Mouse (Mus musculus) kidney, embryonic 14.5 days (tissue): Measurements from ENCODE around the gene Olfr982. TPM values are rescaled to one million over a fixed set of nuclear protein-coding genes. Genes with fewer than 3 reads are reported as not detected.

Source experiments
- ATAC-seq: fragments of 200-750 bp; cut with Nextera tagmentation; 2 replicates; pipeline ENCODE4 v1.8.0; 2017; ENCODE audit warnings: moderate number of reproducible peaks, mild to moderate bottlenecking, moderate TSS enrichment, moderate library complexity; ENCODE audit not compliant: low FRiP score, low TSS enrichment
- H3K27ac ChIP-seq: fragments of 300-500 bp; sonication (generic); 2 replicates; pipeline ENCODE4 v1.5.1; 2014; ENCODE audit warnings: low read depth, mild to moderate bottlenecking, low read length, moderate library complexity, mixed read lengths
- H3K27me3 ChIP-seq: fragments of 300-500 bp; sonication (generic); 2 replicates; pipeline ENCODE4 v1.6.1; 2014; ENCODE audit warnings: mild to moderate bottlenecking, low read length; ENCODE audit not compliant: control insufficient read depth, insufficient read depth
- H3K36me3 ChIP-seq: fragments of 300-500 bp; sonication (generic); 2 replicates; pipeline ENCODE4 v1.6.1; 2014; ENCODE audit warnings: low read length, mixed read lengths; ENCODE audit not compliant: control insufficient read depth, insufficient read depth
- H3K4me1 ChIP-seq: fragments of 300-500 bp; sonication (generic); 2 replicates; pipeline ENCODE4 v1.6.1; 2014; ENCODE audit warnings: low read length, mixed read lengths; ENCODE audit not compliant: control insufficient read depth, insufficient read depth
- H3K4me2 ChIP-seq: fragments of 300-500 bp; sonication (generic); replicated peaks from 2 replicates; pipeline ENCODE4 v1.6.1; 2014; ENCODE audit warnings: low read depth, mild to moderate bottlenecking, low read length
- H3K4me3 ChIP-seq: fragments of 300-500 bp; sonication (generic); 2 replicates; pipeline ENCODE4 v1.5.1; 2014; ENCODE audit warnings: mild to moderate bottlenecking, low read length
- H3K9ac ChIP-seq: fragments of 300-500 bp; sonication (generic); 2 replicates; pipeline ENCODE4 v1.6.1; 2014; ENCODE audit warnings: low read depth, mild to moderate bottlenecking, low read length, moderate library complexity
- H3K9me3 ChIP-seq: fragments of 300-500 bp; sonication (generic); 2 replicates; pipeline ENCODE4 v1.6.1; 2016; ENCODE audit warnings: low read length; ENCODE audit not compliant: control insufficient read depth
- WGBS: fragments of 180-500 bp; shearing (Covaris S2); extraction: QIAGEN DNeasy Blood & Tissue Kit; methylation state at CpG from one replicate; pipeline ENCODE4 v1.1.7; 2014; 5-methylcytosine and 5-hydroxymethylcytosine counted together
- polyA plus RNA-seq: library from polyadenylated mRNA; unstranded; fragments of >200 nt; fragmentation: Nextera tagmentation; extraction: Ambion mirVana; gene quantifications from 2 replicates; pipeline ENCODE4 v1.2.1, GENCODE M21; 2014

Gene Olfr982
- polyA plus RNA-seq, result not detected in 2 replicates

DNA sequence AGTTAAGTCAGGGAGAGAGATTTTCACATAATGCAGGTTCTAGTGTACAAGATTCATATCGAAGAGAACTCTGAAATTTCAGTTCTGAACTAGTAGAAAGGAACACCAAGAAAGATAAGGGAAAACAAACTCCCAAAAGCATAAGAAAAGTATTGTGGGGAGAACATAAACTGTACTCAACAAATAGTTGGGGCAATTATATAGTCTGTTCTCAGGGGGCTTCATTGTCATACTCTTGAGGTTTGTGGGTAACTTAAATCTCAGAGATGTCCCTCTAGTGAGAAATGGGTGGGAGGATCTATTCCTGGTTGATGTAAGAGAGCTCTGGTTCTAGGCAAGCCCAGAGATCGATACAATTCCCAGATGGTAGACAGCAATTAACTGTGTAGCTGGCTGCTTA lies at the start of gene Olfr982:
Olfr982 (plus strand) TSS at position 301 of the 400 bp plus-strand sequence.
- H3K4me1 ChIP-seq, result no peaks in the 10 kb centered on the region
- H3K9ac ChIP-seq, result no peak within 1 kb of the TSS
- no peaks in the 10 kb centered on the region for H3K27me3 ChIP-seq
- H3K36me3 ChIP-seq, result no peaks in the 10 kb centered on the region
- H3K4me3 ChIP-seq, result no peak within 1 kb of the TSS
- H3K27ac ChIP-seq, result no peak within 1 kb of the TSS
- 80% methylated on average over 2 of the region's 2 CpGs for WGBS
- ATAC-seq, result no peak
- no peak within 1 kb of the TSS for H3K4me2 ChIP-seq
- no peaks in the 10 kb centered on the region for H3K9me3 ChIP-seq

DNA sequence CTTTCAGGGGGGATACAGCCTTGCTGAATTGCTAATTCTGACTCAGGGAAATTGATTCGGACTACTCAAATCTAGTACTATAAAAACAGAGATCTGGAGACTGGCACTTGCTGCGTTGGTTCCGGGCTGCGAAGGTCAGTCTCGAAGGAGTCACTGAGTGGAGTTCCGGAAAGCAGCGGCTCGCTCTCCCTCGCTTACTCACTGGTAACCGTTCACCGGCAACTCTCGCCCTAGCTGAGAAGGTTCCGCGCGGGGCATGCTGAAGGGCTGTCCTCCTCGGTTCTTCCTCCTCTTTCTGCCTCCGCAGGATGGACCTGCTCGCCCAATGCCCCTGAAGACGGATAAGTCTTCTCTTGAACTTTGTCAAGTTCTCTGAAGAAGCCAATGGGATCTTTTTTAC lies 23.5 kb upstream of the Olfr982 start:
- Histone ChIP-seq H3K4me3 (no peak overlapping the region), H3K27ac (no peak overlapping the region), H3K36me3 (no peaks in the 10 kb centered on the region), H3K9ac (no peak overlapping the region), H3K9me3 (no peaks in the 10 kb centered on the region), H3K27me3 (no peaks in the 10 kb centered on the region), H3K4me2 (no peak overlapping the region), H3K4me1 (no peaks in the 10 kb centered on the region)
- no peak for ATAC-seq
- WGBS, result 94% methylated on average over 19 of the region's 19 CpGs

DNA sequence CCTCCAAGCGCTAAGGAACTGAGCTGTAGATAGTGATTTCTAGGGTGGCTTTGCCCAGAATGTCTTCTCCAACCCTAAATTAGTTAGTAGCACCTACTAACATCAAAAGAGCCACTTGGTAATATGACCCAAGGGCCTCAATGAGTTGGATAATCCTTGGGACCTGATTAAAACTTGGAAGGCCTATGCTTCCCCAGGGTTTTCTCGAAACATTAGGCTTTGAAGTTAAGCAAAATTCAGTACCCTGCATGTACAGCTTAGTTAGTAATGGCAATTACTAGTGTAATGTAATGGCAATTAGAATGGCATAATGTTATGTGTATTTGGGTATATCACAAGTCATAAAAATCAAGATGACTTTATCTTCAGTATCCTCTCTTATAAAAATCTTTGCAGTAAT lies 19.9 kb downstream of the Olfr982 start, which contains the start of gene Olfr983:
Olfr983 (minus strand) TSS at position 101 of the 400 bp plus-strand sequence.
- H3K9me3 ChIP-seq, result no peaks in the 10 kb centered on the region
- ATAC-seq, result no peak
- H3K9ac ChIP-seq, result no peak within 1 kb of the TSS
- H3K4me1 ChIP-seq, result no peaks in the 10 kb centered on the region
- no peak within 1 kb of the TSS for H3K27ac ChIP-seq
- no peaks in the 10 kb centered on the region for H3K36me3 ChIP-seq
- no peak within 1 kb of the TSS for H3K4me3 ChIP-seq
- WGBS, result 77% methylated on average over 2 of the region's 2 CpGs
- H3K4me2 ChIP-seq, result no peak within 1 kb of the TSS
- no peaks in the 10 kb centered on the region for H3K27me3 ChIP-seq

DNA sequence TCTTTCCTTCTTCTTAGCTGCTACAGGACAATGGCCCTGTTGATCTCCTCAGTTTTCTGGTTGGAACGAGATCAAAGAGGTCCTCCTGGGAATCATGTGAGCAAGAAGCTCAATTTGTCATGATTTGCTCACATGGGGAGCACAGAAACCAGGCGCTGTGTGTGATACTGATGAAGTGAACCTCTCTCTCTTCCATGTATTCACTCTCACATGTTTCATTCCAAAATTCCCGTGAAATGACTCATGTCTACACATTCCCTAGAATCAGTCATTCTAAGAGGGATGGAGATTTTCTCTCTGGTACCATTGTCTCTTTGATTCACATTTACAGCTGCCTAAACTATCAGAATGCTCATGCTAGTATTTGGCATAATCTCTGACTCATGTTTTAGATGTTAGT lies 21.1 kb downstream of the Olfr982 start:
- Histone ChIP-seq H3K4me2 (no peak overlapping the region), H3K4me3 (no peak overlapping the region), H3K4me1 (no peaks in the 10 kb centered on the region), H3K9ac (no peak overlapping the region), H3K36me3 (no peaks in the 10 kb centered on the region), H3K27ac (no peak overlapping the region), H3K27me3 (no peaks in the 10 kb centered on the region), H3K9me3 (no peaks in the 10 kb centered on the region)
- WGBS, result 66% methylated on average over 3 of the region's 3 CpGs
- no peak for ATAC-seq

DNA sequence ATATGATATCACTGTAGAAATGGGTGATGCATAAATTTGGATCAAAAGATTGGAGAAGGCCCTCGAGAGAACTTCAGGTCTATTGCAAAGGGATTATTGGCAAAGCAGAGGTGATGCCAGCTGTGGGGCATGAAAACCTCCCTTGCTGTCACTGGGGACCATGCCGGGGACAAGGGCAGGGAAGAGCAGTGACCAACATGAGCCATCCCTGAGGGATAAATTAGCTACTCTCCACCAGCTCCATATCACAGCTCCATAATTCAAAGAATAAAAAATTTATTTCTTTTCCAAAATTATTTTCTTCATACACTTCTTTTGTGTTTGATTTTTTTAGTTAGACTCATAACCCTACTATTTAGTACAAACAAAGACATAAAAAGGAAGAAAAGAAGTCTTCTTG lies 40.5 kb downstream of the Olfr982 start, which contains the start of gene Olfr984:
Olfr984 (minus strand) TSS at position 101 of the 400 bp plus-strand sequence.
- Histone ChIP-seq H3K9me3 (no peaks in the 10 kb centered on the region), H3K36me3 (no peaks in the 10 kb centered on the region), H3K4me3 (no peak within 1 kb of the TSS), H3K27ac (no peak within 1 kb of the TSS), H3K27me3 (no peaks in the 10 kb centered on the region), H3K4me2 (no peak within 1 kb of the TSS), H3K9ac (no peak within 1 kb of the TSS), H3K4me1 (no peaks in the 10 kb centered on the region)
- 87% methylated on average over 2 of the region's 2 CpGs for WGBS
- ATAC-seq, result no peak

DNA sequence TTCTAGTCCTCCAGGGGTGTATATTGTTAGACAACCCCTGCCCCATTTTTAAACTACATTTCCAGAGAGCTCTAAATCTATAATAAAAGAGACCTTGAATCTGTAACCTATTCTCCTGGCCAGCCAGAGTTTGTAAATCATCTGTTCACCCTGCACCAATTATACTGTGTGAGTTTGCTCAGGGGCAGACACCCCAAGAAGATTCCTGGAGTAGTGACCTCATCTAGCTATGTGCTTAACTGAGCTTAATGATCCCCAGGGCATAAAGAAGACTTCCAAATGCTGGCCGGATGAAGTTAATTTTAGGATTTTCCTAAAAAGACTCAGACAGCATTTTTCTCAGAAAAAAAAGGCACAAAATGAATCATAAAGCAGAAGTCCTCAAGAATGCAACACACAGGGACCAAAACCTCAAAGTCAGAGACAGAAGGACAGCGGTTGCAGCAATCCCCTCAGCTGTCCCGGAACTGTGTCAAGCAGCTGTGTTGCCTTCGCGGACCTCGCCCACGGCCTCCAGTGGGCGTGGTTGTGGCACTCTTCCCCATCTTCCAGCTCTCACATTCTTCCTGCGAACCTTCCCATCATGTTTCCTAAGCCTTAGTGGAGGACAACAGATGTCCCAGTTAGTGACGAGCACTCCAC lies 43.1 kb downstream of the Olfr982 start:
- WGBS, result 56% methylated on average over 10 of the region's 10 CpGs
- no peak overlapping the region for H3K9ac ChIP-seq
- H3K27me3 ChIP-seq, result no peaks in the 10 kb centered on the region
- H3K4me3 ChIP-seq, result no peak overlapping the region
- no peak overlapping the region for H3K27ac ChIP-seq
- H3K9me3 ChIP-seq, result no peaks in the 10 kb centered on the region
- no peaks in the 10 kb centered on the region for H3K36me3 ChIP-seq
- ATAC-seq, result peak; percentile 62; the same call in 1 of the 2 replicates
- no peaks in the 10 kb centered on the region for H3K4me1 ChIP-seq
- H3K4me2 ChIP-seq, result no peak overlapping the region; the same call in 1 of the 2 replicates

DNA sequence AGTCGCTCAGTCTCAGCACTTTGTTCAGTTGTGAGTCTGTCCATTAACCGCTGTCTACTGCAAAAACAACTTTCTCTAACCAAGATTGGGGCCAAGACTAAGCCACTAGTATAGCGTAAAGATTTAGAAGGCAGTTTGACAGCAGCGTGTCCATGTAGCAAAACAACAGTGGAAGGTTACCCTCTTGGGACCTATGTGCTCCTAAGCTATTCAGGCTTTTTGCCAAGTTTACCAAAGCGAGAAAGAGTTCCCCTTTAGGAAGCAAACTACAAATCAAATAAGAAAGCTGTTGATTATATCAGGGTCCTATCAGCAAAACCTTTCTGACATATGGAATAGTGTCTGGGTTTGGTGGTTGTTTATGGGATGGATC lies 43.6 kb downstream of the Olfr982 start:
- Histone ChIP-seq H3K4me3 (no peak overlapping the region), H3K27ac (no peak overlapping the region), H3K9me3 (no peaks in the 10 kb centered on the region), H3K27me3 (no peaks in the 10 kb centered on the region), H3K4me1 (no peaks in the 10 kb centered on the region), H3K9ac (no peak overlapping the region), H3K4me2 (no peak overlapping the region; the same call in 1 of the 2 replicates), H3K36me3 (no peaks in the 10 kb centered on the region)
- 67% methylated on average over 5 of the region's 5 CpGs for WGBS
- no peak for ATAC-seq

Other genes starting within 250 kb of the Olfr982 start
- gene Olfr971, start 237.0 kb upstream of the Olfr982 start, polyA plus RNA-seq, result not detected in 2 replicates
- gene Olfr972, start 207.4 kb upstream of the Olfr982 start, polyA plus RNA-seq, result not detected in 2 replicates
- gene Olfr229, start 166.5 kb upstream of the Olfr982 start, polyA plus RNA-seq, result not detected in 2 replicates
- gene Olfr974, start 136.3 kb upstream of the Olfr982 start, polyA plus RNA-seq, result not detected in 2 replicates
- gene Olfr975, start 121.8 kb upstream of the Olfr982 start, polyA plus RNA-seq, result 0.07 TPM in 1 of 2 replicates, not detected in the other
- gene Olfr976, start 112.7 kb upstream of the Olfr982 start, polyA plus RNA-seq, result not detected in 2 replicates
- not detected in 2 replicates for gene Olfr978, start 81.7 kb upstream of the Olfr982 start, polyA plus RNA-seq
- not detected in 2 replicates for gene Olfr979, start 70.4 kb upstream of the Olfr982 start, polyA plus RNA-seq
- gene Olfr980, start 64.2 kb upstream of the Olfr982 start, polyA plus RNA-seq, result not detected in 2 replicates
- not detected in 2 replicates for gene Olfr981, start 52.4 kb upstream of the Olfr982 start, polyA plus RNA-seq
- not detected in 2 replicates for gene Olfr983, start 19.8 kb downstream of the Olfr982 start, polyA plus RNA-seq
- gene Olfr984, start 40.4 kb downstream of the Olfr982 start, polyA plus RNA-seq, result not detected in 2 replicates
- not detected in 2 replicates for gene Olfr985, start 56.4 kb downstream of the Olfr982 start, polyA plus RNA-seq
- gene Tmem225, start 74.3 kb downstream of the Olfr982 start, polyA plus RNA-seq, result not detected in 2 replicates
- not detected in 2 replicates for gene Olfr986, start 107.1 kb downstream of the Olfr982 start, polyA plus RNA-seq
- gene Zfp202, start 118.5 kb downstream of the Olfr982 start, polyA plus RNA-seq, result 7.2 and 8.5 TPM in 2 replicates
- 0.20 and 0.24 TPM in 2 replicates for gene Scn3b, start 195.4 kb downstream of the Olfr982 start, polyA plus RNA-seq